Mouse (Mus musculus): ENCODE data around the gene Miga2.

Miga2 gene

DNA sequence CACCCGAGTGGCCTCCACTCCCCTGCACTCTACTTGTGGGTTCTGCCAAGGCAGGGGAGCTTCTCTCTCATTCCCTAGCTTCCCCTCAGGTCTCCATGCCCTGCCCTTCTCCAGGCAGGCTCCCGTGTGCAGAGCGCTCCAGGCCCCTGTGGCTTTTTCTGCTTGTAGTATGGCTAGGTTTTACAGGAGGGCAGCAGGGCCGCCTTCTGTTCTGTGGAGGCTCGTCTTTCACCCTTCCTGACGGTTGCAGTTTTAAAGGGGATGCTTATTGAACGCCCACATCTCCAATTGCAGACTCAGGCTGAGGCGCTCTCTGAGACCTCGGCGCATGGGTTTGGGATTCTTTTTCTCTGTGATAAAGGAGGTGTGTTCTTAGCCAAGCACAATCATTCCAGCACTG is 55.1 kb downstream of the Miga2 start:
- DNase-seq (ENCODE audit: low read depth) = no peak

DNA sequence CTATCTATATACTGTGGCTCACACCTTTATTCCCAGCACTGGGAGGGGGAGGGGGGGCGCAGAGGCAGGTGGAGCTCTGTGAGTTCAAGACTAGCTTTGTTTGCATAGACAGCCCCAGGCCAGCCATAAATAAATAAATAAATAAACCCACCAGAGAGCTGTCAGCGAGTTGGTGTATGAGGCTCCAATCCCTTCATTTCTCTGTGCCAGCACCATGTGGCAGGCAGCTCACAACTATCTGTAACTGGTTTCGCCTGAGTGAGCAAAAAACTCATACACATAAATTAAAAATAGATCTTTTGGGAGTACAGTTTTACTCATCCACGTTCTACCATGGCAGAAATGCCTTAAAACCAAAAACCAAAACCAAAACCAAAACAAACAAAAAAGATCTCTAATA is 57.4 kb downstream of the Miga2 start:
- DNase-seq (ENCODE audit: low read depth) = no peak

DNA sequence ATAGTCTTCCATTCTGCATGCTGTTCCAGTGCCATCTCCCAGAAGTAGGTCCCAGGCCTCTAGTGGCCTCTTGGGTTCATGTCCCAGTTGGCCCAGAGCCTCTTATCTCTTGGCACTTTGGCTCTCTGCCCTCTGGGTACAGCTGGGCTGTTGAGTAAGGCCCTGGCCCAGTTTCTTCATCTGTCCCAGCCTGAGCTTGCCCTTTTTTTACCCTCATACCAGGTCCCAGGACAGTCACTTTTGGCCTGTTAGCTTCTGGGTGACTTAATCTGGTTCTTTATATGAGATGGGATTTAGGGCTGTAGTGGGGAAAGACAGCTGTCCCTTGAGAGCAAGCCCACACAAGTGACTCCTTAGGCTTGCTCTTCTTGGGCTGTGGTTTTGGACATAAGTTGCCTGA is 65.1 kb downstream of the Miga2 start:
- no peak for DNase-seq (ENCODE audit: low read depth)
